Mouse (Mus musculus) right cerebral cortex, postnatal 4 days (tissue): Measurements from ENCODE around the gene Ifnb1.

Experiments
- DNase-seq: peaks from one replicate; pipeline ENCODE4 v3.0.0-alpha.2; 2022

Gene Ifnb1

DNA sequence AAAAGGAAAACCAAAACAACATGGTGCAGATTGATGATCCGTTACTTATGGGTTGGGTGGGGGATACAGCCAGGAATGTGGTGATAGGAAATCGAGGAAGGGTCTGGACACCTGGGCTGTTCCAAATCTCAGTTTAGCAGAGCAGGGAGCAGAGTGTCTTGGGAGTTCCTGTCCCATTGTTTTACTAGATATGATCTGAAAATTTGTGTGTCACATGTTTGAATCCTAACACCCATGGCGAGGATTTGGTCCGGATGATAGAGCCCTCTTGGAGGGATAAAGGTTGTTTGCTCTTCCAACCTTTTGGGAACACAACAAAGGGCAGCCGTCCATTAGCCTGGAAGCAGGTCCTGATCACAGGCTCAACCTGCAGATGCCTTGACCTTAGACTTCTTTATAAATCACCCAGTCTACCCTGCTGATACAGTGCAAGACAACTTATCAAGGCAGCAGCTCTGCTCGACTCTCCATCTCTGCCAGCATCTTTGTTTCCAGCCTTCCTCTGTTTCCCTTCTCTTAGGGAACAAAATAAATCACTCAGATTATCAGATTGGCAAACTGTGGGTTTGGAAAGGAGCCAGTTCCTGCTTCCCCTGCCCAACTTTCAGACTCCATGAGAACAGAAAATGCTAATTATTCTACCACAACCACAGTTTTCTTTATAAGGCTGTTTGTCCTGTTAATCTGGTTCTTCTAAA, 26.1 kb downstream of the Ifnb1 start:
- DNase-seq, result no peak

DNA sequence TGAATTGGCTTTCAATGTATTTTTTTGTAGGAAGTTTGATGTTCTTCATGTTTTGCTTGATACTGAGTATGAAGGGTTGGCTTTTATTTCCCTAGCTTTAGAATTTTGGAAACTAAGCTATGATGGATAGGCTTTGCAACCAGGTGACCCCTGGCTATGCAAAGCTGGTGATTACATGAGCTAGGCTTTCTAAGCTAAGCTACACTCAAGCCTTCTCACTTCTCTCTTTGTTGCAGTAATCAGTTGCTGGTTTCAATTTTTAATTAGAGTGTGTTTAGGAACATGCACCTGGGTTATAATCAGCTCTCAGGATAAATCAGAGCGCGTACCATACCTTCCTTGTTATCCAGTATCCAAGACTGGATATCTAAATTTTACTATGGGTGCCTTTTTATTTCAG, 33.0 kb downstream of the Ifnb1 start:
- DNase-seq, result no peak

DNA sequence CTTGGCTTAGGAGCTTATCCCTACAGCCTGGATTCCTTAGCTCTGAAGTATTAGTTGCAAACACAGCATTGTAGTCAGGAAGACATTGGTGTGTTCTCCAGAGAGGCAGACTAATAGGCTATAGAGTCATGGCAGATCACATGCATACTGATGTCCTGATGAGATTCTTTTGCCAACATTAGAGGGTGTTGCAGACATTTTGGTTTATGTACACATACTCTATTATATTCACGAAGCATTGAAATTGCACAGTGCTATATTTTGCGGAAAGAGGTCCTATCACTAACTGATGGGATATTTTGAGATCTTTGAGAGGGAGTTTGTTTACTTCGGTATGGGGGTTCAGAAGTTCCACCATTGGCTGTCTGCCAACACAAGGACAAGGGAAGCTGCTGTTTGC, 34.5 kb downstream of the Ifnb1 start:
- DNase-seq, result no peak

- DNase-seq, result no peak
Measured at GRCm38 (mm10) chr4:88480130-88480529, 42.4 kb downstream of the Ifnb1 start.

- DNase-seq, result no peak
Measured at GRCm38 (mm10) chr4:88478809-88479186, 43.8 kb downstream of the Ifnb1 start.

DNA sequence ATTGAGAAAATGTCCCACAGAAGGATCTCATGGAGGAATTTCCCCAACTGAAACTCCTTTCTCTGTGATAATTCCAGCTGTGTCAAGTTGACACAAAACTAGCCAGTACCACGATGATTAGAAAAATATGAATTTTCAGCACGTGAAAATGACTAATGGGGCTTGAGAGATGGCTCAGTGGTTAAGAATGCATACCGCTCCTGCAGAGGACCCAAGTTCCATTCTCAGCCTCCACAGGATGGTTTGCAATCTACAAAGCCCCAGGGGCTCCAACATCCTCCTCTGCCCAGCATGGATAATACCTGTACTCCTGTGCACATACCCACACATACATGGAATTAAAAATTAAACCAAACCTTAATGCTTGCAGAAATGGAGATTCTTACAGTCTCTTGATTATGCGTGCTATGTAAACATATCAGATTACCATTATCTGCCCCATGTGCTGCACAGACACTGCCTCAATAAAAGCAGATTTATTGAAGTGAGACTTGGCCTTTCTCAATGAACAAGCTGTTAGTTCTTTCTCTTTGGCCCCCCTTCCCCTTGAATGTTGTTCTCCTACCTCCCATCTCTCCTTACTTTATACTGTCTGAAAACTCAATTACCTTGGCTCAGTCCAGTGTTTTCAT, 44.3 kb downstream of the Ifnb1 start:
- DNase-seq, result no peak

GRCm38 (mm10) chr4:88476511-88477210, 45.9 kb downstream of the Ifnb1 start:
- no peak for DNase-seq

DNA sequence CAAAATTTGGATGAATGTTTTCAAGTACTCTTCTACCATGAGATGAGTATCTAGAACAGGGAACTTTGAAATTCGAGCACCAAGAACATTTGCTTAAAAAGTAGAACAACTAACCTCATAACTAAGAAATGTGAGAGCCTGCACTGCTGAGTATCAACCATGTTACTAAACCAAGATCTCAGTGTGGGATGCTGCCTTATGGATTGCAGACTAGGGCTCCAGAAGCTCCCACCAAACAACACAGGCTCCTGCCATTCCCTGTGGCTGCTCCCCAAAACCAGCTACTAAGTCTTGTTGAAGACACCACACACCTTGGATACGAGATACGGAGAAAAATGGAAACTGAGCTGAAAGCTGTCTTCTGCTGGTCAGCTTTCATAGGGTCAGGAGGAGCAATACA, 46.5 kb downstream of the Ifnb1 start:
- no peak for DNase-seq
